Mouse (Mus musculus): ENCODE measurements around the gene Atp1a2.

DNA sequence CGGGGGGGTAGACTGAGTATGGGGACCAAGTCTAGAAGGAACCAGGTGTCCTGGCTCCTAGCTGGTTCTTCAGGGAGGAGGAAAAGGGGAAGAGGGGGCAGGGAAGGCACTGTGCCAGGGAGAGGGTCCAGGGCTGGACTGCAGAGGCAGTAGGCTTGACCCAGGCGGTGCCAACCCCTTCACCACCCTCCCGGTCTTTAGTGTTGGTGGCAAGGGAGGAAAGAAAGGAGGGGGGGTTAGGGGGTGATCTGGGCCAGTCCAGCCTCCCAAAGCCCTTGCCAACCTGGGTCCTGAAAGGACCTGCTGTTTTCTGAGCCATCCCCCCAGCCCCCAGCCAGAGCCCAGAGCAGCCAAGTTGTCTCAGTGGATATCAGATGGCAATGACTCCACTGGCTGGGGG, 44.9 kb upstream of the Atp1a2 start:
- TF ChIP-seq POLR2A (IDR thresholded peaks at IDR 0.05; ENCODE audit: borderline replicate concordance, extremely low read depth, low read depth, low read length) = no peak
- TF ChIP-seq CTCF (IDR thresholded peaks at IDR 0.05; ENCODE audit: insufficient read depth, low read length) = no peak
